Mouse (Mus musculus) heart, postnatal 25 days (tissue): ENCODE measurements around the gene Cryba4. TPM values are rescaled to one million over a fixed set of nuclear protein-coding genes. Genes with fewer than 3 reads are reported as not detected.

Experiments used
- DNase-seq: peaks from one replicate; pipeline ENCODE4 v3.0.0; 2022; ENCODE audit warnings: low spot score
- intact Hi-C: fragments of 180-260 bp; cut with DNase I; formaldehyde crosslinking; loops from one replicate; pipeline ENCODE4 v1.15.1; 2025
- total RNA-seq, 2 experiments: library from RNA; stranded (reverse); gene quantifications; 2 replicates each; pipeline ENCODE4 v1.2.3; 2021

Gene Cryba4
- total RNA-seq, 2 experiments from 2014 or later, result 8.9 to 10.3 TPM

GRCm38 (mm10) chr5:112286984-112287641 lies 34.8 kb upstream of the Cryba4 start:
- intact Hi-C loops, result no loop called here
- no peak for DNase-seq

GRCm38 (mm10) chr5:112286608-112286983 lies 34.3 kb upstream of the Cryba4 start:
- intact Hi-C loops, result no loop called here
- no peak for DNase-seq

- intact Hi-C loops, result no loop called here
- no peak for DNase-seq
These were observed 33.3 kb upstream of the Cryba4 start for GRCm38 (mm10) chr5:112285548-112286085.

DNA sequence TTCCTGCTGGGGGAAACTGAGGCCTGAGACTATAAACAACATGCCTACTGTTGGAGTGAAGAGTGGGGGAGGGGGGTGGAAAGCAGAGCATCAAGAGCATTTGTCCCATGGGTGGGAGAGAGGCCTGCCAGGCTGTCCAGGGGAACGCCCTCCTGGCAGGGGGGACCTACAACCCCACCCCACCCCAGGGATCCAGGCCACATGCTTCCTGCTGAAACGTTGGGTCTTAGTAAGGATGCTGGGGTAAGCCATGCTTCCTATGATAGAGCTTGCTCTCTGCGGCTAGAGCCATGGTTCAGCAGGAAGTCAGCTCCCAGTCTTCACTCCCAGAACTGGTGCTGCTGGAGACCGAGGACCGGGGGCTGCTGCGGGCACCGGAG lies 31.9 kb upstream of the Cryba4 start:
- intact Hi-C loops, result no loop called here
- no peak for DNase-seq

DNA sequence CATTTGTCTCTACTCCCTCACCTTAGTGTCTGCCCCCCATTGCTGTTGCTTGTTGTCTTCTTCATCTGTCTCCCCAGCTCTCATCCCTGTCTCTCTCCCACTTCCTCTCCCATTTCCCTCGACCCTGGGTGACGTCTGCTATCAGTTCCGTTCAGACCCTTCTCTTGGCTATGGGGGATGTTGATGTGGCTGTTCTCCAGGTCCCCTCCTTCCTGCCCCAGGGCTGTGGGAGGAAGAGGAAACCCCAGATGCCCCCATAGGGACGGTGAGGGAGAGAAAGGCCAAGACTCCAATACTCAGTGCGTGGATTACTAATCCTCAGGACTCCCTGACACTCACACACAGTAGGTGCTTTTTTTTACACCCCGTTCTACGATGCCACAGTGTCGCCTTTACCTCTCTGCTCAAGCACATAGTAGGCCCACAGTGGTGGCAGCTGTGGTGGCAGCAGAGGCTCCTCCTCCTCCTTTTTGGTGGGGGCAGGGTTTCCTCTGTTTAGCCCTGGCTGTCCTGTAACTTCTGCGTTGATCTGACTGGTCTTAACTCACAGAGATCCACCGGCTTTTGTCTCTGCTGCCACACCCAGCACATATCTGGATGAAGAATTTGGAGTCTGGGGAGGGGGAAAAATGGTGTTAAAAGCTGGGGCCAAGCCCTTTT lies 31.4 kb upstream of the Cryba4 start:
- intact Hi-C loops, result no loop called here
- no peak for DNase-seq

- DNase-seq, result no peak
These were observed 30.6 kb upstream of the Cryba4 start for GRCm38 (mm10) chr5:112282780-112283482.

GRCm38 (mm10) chr5:112282123-112282779 lies 29.9 kb upstream of the Cryba4 start:
- DNase-seq, result no peak
- intact Hi-C loops, result no loop called here

More at GRCm38 (mm10) chr5:112282780-112283482, 30.6 kb upstream of the Cryba4 start:
- intact Hi-C loops, result no loop called here

GRCm38 (mm10) chr5:112281676-112282075 lies 29.4 kb upstream of the Cryba4 start:
- DNase-seq, result no peak
- intact Hi-C loops, result no loop called here

GRCm38 (mm10) chr5:112280863-112281660 lies 28.7 kb upstream of the Cryba4 start:
- intact Hi-C loops, result no loop called here
- no peak for DNase-seq

- no peak for DNase-seq
- intact Hi-C loops, result no loop called here
These were observed 27.8 kb upstream of the Cryba4 start for GRCm38 (mm10) chr5:112280151-112280550.

- no peak for DNase-seq
- intact Hi-C loops, result no loop called here
These were observed 27.1 kb upstream of the Cryba4 start for GRCm38 (mm10) chr5:112279181-112280021.

GRCm38 (mm10) chr5:112277906-112278470 lies 25.7 kb upstream of the Cryba4 start:
- intact Hi-C loops, result loop anchor here (2.0 kb wide), 1 partner anchor 47 kb away; no protein-coding TSS in a partner anchor
- DNase-seq, result no peak

- intact Hi-C loops, result loop anchor here (2.0 kb wide), 1 partner anchor 48 kb away; no protein-coding TSS in a partner anchor
- DNase-seq, result no peak
These were observed 24.6 kb upstream of the Cryba4 start for GRCm38 (mm10) chr5:112276907-112277348.

- DNase-seq, result peak; percentile 100
- intact Hi-C loops, result loop anchor here (2.0 kb wide), 1 partner anchor 48 kb away; no protein-coding TSS in a partner anchor
These were observed 24.1 kb upstream of the Cryba4 start, which contains the start of gene Tpst2 for GRCm38 (mm10) chr5:112276267-112276873. Gene Tpst2, plus strand, starts transcription at chr5:112276691.

GRCm38 (mm10) chr5:112275021-112275804 lies 22.9 kb upstream of the Cryba4 start:
- no peak for DNase-seq
- intact Hi-C loops, result loop anchor here (1.0 kb wide), 1 partner anchor 35 kb away; no protein-coding TSS in a partner anchor

DNA sequence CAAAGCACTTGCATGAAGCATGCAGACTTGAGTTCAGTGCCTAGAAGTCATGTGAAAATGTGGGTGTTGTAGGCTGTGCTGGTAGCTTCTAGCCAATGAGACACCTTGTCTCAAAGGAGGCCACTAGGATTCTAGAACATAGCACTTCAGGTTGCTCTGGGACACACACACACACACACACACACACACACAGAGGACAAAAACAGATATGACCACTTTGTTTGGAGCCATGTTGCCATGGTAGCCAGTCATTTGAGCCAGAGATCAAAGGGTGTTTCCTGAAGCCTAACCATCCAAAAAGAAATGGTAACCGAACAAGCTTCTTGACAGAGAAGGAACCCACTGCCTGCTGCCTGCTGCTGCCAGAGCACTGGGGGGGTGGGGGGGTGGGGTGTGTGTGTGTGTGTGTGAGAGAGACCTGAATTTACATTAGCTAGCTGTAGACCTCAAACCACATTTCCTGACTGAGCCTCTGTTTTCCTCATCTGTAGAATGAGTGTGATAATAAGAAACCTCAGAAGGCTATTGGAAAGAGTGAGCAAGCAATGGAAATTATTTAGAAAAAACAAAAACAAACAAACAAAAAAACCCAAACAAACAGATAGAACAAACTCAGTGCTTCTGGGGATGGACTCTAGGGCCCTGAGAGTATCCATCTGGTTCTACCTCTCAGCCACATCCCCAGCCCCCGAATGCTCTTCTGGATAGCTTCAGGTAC lies 21.6 kb upstream of the Cryba4 start:
- no peak for DNase-seq
- intact Hi-C loops, result no loop called here
